Mouse (Mus musculus) lung, postnatal 25 days (tissue): ENCODE results near the gene Atp13a3.
"Not testable (repeated sequence)": the region's sequence is repeated elsewhere in the genome, so short reads cannot be mapped to it uniquely, and the experiment has no call there.

Source experiments
- DNase-seq: peaks from one replicate; pipeline ENCODE4 v3.0.0; 2022; ENCODE audit warnings: low spot score

The Atp13a3 gene

DNA sequence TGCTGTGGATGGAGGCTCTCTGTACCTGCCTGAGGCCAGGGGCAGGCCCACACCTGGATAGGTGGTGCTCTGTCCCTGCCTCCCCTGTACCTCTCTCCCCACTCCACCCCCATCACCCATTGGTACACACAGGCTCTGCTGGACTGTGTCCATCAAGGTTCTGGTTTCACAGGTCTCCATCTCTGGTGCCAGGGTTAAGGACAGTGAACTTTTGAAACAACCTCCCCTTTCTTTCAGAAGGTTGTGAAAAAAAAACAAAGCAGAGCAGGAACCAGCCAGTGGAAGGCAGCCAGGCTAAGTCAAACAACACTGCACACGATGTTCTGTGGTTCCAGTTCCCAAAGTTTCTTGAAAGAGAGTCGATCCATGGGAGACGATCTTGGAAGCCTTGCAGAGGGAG lies 6.9 kb upstream of the Atp13a3 start:
- peak; percentile 50 for DNase-seq

DNA sequence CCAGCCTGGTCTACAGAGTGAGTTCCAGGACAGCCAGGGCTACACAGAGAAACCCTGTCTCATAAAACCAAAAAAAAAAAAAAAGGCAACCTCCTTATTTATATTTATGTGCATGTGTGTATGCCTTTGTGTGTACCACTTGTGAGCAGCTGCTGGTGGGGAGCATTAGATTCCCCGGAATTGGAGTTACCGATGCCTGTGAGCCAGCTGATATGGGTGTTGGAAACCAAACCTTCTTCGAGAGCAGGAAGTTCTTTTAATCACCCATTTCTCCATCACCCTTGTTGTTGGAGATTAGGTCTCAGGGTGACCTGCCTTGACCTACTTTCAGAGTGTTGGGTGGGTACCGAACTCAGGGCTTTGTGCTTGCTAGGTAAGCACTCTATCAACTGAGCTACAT lies 5.1 kb upstream of the Atp13a3 start:
- DNase-seq, result no peak

DNA sequence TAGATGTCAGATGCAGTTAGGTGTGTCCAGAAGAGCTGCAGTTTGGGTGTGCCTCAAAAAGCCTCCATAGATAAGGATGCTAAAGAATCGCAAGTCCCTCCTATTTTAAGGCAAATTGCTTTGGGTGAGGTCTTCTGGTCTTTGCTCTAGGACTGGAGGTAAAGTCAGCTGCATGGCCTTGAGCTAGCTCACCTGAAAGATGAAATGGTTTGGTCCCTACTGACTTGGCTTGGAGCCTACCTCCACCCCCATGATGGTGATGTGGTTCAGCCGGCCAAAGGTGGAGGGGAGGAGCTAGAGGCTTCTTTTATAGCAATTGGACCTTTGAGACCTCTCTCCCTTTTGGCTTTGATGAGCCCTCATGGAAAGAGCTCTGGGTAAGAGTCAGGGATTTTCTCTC lies 1.7 kb upstream of the Atp13a3 start:
- DNase-seq, result no peak

DNA sequence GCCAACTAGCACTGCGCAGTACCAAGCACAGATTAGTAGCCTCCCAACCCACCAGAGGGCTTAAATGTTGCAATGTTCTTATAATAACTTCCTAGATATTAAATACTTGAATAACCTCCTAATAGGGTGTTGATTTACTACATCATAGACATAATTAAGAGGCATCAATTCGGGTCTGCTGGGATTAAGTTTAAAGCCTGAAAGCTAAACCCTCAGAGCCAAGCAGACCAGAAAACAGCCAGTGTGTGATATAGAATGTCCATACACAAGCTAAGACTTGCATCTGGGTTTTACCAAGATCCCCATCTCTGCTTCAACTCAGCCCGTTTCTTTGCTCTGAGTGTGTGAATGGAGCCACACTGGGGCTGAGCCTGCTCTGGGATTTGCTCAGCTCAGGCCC lies 2.2 kb downstream of the Atp13a3 start:
- no peak for DNase-seq

DNA sequence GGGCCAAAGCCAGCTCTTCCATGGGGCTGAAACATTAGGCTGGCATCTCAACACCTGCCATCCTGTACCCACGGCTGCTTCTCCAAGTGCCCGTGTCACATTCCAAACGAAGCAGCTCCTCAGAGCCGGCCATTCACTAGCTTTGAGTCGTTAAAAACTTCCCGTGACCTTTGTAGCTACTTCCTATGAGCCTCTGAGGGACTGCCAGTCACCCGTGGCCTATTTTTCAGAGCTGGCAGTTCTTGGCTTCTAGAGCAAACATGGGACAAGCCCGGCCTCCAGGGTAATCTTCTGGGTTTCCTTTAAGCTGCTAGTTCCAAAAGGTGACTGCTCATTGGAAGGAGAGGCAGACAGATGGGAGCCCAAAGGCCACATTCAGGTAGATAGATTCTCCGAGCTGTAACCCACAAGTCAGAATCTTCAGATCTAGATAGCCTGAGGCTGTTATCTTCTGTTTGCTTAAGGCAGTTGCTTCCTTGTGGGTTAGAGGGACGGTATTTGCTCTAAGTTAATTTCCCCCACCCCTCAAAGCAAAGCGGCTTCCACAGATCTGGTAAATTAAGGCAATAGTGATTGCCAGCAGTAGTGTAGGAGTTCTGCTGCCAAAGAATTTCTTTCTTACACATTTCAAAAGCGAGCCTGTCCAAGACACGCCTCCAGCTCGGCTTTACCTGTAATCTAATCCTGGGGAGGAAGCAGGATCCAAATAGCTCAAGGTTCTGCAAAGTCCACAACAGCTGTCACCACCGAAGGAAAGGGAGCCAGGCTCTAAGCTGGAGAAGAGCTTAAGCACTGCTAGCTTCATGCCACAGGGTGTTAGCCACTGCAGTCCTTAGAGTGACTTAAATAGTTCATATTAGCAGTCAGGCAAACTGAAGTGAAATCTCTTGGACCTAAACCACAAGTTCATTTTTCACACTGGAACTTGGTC lies 8.4 kb downstream of the Atp13a3 start:
- peak; percentile 29 for DNase-seq

DNA sequence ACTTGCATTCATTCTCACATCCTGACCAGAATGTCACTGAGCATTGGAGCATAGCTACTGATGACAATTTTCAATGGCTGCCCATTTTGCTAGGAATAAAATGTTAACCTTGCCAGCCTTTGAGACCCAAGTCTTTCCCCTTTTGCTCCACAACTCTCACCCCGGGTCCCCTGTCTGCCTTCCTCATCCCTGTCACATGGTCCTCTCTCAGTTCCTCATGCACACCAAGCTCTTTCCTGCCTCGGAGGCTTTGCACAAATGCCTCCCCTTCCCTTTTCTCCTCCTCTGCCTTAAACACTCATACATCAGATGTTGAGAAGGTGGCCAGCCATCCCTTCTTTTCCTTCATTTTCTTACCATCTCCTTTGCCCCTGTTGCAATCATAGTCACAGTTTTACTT lies 10.6 kb downstream of the Atp13a3 start:
- DNase-seq, result no peak

DNA sequence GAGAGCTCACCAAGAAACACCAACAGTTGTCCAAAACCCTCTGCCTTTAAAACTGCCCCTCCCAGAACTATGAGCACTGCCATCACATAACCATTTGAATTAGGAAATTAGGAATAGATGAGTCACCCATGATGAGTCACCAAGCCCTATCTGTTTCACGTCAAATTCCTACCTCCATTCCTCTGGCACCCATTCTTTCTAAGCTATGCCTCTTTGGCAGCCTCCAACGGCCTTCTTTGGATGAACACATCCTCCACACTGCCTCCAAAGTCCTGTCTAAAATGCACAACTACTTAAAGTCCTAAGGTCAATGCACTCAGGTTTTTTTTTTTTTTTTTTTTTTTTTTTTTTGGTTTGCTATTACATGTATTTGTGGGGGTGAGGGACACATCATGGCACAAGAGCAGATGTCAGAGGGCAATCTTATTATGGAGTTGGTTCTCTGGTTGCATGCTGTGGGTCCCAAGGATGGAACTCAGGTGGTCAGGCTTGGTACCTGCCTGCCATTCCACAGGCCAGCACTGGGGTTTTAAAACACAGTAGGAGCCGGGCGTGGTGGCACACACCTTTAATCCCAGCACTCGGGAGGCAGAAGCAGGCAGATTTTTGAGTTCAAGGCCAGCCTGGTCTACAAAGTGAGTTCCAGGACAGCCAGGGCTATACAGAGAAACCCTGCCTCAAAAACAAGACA lies 15.0 kb downstream of the Atp13a3 start:
- peak; percentile 69 for DNase-seq

DNA sequence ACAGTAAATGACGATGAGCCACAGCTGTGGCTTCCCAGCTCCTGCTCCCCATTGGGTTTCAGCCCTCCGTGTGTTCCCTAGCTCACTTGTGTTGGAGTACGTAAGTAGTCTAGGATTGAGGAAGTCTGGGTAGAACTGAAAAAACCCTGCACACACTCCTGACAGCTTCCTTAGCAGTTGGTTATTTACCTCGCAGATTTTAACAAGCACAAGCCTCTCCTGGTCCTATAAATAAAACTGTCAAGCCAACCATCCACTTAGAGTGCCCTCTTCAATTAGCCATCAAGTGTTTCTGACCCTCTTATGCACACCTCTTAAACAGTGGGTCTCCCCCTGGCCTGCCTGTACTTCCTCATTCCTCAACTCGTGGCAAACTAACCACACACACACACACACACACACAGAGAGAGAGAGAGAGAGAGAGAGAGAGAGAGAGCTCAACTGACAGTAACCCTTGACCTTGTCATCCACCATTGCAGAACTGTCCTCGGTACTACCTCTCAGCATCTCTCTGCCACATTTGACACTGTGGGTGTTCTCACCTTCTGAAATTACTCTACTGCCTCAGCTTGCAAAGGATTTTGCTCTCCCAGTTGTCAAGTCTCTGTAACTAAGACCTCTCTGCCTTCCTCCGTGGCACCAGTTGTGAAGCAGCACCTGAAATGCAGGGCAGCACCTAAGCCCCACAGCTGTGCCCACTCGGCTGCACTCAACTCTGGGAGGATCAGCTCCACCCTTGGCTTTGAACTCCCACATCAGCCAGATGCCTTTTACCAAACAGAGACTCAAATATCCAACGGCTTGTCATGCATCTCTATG lies 15.7 kb downstream of the Atp13a3 start:
- peak; percentile 91 for DNase-seq

DNA sequence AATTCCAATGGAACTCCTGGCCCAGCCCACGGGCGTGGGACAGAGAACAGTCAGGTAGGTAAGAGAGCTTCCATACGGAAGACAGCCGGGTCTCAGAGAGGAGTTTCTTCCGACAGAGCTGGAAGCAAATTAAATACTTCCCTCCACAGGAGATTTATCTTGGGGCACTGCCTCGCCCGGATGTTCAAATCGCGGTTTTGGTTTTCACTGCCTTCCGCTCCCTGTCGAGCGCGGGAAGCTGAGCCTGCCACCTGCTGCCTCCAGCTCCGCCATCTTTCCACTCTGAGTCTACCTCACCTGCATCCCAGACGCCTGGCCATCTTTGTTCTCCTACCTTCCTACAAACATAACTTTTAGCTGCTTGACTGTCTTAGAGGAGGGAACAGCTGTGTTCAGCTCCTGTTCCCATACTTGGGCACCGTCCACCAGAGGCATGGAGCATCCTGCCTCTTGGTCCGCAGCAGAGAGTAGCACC lies 16.5 kb downstream of the Atp13a3 start:
- DNase-seq, result peak; percentile 47

DNA sequence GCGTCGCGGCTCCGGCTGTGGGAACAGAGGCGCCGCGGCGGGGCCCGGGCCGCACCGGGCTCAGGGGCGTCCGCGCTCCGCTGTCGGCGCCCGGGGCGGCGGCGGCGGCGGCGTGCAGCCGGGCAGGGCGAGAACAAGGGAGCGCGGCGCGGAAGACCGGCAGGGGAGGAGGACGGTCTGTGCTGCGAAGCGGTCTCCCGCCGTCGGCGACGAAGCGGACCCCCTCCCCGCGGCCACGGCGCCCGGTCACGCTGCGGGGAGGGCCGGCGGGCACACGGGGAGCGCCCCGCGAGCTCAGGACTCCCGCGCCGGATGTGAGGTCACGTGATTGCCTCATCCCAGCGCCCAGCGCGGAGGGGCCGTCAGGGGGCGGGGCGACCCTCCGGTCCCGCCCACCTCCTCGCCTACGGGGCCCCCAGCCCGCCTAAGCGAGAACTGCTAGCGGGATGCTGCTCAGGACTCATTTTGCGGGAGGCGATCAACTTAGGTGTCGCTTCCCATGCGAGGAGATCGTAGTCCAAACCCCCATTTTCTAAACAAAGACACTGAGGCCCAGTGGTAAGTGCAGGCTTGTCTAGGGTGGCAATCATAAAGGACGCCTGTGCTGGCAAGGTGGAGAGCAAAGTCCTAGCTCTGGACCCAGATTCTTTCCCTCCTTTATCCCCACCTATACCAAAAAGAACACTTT lies 17.1 kb downstream of the Atp13a3 start:
- DNase-seq, result peak; percentile 92

DNA sequence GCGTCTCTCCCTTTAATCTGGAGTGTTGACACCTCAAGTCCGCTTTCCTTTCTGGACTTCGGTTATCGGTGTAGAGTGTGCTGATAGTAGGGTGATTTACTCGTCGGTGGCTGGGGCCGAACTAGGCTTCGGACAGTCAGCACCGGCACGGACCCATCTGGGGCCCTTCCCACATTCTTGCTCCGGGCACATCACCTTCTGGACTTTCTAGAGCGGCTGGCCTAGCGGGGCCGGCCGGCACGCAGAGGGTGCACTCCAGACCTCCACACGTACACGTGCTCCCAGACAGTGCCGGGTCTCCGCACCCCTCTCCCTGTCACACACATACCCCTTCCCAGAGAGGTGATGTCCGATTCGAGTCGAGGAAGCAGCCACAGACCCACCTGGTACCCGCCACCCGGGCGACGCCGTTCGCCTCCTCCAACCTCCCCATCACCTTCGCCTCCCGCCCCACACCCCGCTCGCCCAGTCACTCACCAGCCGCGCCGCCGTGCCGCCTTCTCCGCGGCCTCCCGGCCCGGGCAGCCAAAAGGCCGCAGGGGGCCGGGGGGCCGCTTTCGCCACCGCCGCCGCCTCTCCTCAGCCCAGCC lies 17.8 kb downstream of the Atp13a3 start:
- peak; percentile 26 for DNase-seq

DNA sequence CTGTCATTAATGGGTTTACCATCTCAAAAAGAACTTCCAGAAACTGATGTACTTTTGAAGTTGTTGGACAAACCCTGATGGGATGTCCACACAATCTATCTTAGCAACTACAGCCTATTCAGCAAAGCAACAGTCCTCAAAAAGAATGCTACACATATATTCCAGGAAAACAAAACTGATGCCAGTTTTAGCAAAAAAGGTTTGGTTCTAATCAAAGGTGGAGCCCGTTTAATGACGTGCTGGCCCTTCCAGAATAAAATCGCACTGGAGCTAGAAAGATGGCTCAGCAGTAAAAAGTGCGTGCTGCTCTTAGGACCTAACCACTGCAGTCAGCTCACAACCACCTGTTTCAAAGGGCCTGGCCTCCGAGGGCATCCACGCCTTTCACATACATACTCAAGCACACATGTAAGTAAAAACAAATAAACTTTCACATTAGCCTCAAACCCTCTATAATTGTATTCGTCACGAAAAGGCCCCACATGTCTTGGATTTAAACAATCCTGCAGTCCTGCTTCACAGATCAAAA lies 18.8 kb downstream of the Atp13a3 start:
- no peak for DNase-seq

DNA sequence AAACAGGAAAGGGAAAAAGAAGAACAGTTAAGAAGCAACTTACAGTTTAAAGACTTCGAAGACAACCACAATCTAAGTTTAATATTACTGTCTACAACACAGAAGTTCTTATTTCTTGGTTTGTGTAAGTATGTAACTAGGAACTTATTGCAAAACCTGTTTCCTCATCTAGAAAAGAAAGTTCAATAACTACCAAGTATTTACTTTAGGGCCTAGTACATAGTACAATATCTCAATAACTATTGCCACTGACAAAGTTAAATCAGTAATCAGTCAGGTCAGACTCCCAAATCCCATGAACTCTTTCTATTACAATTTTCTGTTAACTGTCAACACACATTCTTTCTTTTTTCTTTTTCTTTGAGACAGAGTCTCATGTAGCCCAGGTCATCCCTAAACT lies 20.2 kb downstream of the Atp13a3 start:
- no peak for DNase-seq

DNA sequence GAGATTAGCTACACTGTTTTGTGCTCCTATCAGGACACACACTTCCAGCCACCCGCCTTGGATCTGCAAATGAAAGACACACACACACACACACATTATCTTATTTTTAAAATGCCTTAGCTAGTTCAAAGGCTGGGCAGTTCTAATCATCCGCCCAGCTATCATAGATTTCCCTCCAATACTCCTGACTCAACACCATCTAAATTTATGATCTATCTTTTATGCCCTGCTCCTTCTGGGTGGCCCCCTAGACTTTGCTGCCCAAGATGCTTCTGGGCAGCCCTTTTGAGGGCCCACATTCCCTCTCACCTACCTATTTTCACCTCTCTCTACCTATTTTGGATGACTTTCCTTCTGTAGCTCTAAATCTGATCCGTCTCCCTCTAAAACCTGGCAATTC lies 29.5 kb downstream of the Atp13a3 start:
- DNase-seq, result no peak

DNA sequence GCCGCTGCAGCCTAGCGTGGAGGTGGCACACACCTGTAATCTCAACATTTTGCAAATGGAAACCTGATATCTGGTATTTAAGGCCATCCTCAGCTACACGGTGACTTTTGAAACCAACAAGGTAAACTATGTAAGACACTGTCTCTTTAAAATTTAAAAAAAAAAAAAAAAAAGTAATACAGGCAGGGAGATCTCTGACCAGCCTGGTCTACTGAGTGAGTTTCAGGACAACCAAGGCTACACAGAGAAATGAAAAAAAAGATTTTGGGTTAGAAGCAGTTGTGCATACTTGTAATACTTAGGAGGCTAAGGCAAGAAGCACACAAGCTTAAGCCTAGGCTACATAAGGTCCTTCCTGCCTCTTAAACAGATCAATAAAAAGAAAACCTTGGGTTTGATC lies 30.8 kb downstream of the Atp13a3 start:
- no peak for DNase-seq

DNA sequence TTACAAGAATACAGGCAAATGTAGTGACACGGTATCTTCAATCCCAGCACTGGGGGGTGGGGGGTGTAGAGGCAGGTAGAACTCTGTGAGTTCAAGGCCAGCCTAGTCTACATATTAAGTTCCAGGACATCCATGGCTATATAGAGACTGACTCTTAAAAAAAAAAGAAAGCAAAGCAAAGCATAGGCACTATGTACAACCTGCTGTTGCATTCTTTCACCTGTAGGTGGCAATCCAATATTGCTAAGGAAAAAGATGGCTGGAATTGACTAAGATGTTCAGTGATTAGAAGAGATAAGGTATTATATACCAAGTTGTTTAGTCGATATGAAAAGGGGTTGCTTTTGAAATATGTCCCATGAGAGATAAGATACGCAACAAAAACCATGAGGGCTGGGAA lies 31.5 kb downstream of the Atp13a3 start:
- peak; percentile 65 for DNase-seq

DNA sequence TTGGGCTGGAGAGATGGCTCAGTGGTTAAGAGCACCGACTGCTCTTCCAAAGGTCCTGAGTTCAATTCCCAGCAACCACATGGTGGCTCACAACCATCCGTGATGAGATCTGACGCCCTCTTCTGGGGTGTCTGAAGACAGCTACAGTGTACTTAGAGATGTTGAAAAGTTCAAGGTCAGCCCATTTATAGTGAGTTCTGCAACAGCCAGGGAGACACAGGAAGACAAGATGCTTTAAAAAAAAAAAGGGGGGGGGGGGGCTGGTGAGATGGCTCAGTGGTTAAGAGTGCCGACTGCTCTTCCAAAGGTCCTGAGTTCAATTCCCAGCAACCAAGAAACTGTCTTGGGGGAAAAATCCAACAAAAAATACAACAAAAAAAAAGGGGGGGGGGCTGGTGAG lies 32.5 kb downstream of the Atp13a3 start:
- DNase-seq, result not testable (repeated sequence)

DNA sequence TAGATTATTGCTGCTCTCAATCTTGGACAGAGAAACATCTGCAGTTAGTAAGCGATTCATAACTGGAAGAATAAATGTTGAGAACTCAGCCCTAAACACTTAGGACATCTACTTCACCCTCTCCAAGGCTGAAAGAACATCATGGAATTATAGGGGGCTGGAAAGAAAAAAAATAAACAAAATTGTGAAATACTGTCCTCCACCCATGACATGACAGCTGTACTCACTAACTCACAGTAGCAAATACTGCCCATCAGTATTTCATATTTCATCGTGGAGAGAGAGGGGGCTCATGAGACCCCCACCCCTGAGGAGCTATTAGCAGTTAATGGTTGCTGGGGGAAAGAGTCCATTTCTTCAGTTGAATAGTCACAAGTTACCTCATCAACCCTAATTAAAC lies 38.4 kb downstream of the Atp13a3 start:
- DNase-seq, result no peak

DNA sequence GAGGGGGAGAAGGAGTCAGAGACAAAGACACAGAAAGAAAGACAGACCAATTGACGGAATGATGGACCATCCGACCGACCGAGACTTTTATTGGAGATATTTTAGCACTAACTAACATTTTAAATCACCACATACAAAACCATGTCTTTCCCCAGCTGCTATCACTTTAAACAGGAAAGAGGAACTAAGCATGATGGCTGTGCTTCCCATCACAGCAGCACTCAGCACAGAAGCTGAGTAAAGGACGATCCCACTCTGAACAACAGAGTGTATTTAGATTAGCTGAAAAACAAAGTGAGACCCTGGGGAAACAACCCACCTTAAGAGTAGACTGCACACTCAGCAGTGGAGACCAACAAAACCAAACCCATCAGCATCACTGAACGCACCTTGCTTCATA lies 41.2 kb downstream of the Atp13a3 start:
- DNase-seq, result no peak

DNA sequence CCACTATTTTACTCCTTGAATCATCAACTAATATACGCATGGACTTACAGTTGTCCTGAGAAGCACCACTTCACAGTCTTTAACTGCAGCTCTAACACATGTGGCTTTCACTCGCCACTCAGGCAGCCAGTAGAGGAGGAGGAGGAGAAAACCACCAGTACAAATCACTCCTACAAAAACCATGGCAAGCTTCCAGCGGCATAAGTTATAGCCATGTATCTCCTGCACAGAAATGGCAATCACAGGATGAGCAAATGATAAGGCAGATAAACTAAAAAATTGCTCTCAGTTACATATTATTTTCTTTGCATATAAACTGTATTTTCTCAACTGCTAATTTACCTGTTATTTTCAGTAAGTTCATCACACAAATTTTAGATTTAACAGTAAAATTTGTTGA lies 43.2 kb downstream of the Atp13a3 start:
- DNase-seq, result no peak

DNA sequence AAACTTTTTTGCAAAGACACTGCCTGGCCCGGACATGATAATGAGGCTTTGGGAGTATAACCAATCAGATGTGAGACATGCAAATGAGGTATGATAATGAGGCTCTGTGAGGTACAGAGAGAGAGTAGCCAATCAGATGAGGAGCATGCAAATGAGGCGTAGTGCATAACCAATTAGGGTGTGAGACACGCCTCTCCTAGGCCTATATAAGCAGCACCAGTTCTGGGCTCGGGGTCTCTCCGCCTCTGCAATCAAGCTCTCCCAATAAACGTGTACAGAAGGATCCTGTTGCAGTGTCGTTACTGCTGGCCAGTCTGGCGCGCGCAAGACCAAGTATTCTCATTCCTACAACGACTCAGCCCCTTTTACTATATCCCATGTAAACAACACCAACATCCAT lies 52.3 kb downstream of the Atp13a3 start:
- DNase-seq, result not testable (repeated sequence)
